Mouse (Mus musculus): ENCODE results near the gene Setd1b.

Gene Setd1b

GRCm38 (mm10) chr5:123127031-123127430, 15.0 kb upstream of the Setd1b start:
- DNase-seq (ENCODE audit: low spot score in 2 of 2): no peak

GRCm38 (mm10) chr5:123128426-123129169, 13.4 kb upstream of the Setd1b start:
- DNase-seq (ENCODE audit: low spot score in 2 of 2): no peak

DNA sequence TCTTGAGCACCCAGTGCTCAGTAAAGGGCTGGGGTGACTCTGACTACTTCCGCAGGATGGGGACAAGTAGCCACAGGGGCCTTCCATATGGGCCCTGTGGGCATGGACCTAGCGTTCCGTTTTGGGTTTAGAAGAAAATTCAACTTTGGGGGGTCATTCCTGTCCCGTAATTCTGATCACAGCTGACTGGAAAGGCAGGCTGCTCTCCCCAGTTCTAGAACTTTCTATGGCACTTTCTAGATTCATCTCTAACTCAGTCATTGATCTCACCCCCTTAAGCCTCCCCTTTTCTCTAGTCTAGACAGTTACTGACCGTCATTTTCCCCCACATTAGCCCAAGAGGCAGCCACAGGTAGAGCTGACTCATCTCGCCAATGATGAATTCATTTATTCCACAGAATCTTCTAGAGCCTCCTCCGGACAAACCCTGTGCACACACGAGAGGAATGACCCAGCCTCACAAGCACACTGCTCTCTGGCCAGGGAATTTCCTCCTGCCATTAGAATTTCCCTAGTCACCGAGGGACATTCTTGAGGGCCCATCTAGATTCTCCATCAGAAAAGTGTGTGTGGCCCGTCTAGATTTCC, 12.7 kb upstream of the Setd1b start:
- DNase-seq (ENCODE audit: low spot score in 2 of 2): no peak

DNA sequence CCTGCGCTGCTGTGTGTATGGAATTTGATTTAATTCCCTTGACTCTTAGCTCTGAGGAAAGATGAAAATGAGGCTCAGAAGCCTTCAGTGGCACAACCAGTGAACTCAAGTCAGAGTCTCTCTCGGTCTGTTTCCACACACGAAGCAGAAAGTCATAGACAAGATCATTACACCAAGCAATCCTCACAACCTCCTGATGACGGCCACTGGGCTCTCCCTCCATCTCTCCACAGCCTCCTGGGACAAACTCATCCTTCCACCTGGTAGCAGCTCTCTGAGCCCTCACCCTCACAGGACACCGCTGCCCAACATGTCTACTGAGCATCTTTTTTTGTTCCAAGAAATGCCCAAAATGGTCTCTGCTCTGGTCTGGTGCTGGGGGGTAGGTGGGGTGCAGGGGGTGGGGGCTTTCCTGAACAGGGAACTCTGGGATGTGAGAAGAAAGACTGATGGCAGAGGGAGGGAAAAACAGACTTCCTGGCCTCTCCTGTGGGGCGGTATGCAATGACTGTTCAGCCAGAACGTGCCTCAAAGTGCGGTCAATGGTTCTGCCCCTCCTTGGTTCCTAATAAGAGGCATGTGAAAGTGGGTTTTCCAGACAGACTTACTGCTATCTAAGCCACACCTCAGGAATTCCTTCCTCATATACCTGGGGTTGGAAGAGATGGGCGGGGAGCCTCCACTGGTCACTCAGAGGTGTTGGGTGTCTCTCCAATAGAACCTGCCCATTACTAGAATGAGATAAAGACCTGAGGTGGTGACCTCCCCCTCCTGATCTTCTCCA, 11.8 kb upstream of the Setd1b start:
- DNase-seq (ENCODE audit: low spot score in 2 of 2): no peak

GRCm38 (mm10) chr5:123130814-123131148, 11.2 kb upstream of the Setd1b start:
- DNase-seq (ENCODE audit: low spot score in 2 of 2): no peak

GRCm38 (mm10) chr5:123132308-123133071, 9.5 kb upstream of the Setd1b start, which contains the start of gene Rhof:
Gene Rhof, minus strand, starts transcription at chr5:123132692.
- peak; percentile 80 to 88 for DNase-seq (ENCODE audit: low spot score in 2 of 2)

- DNase-seq (ENCODE audit: low spot score in 2 of 2): peak; percentile 88 to 94
These were observed 8.8 kb upstream of the Setd1b start for GRCm38 (mm10) chr5:123133083-123133783.

DNA sequence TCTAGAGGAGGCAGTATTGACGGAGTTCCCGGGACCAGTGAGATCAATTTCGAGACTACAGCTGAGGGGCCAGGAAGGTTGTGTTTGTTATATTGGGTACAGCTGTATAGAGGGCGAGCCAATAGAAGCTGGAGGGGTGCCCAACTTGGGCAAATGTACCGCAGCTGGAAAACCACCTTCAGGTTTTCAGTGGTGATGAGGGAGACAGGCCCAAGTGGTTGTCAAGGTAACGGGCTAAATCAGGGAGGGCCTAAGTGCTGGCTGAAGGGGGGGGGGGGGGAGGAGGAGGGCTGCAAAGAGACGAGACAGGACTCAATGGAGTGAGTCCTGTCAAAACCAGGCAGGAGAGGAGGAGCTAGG, 8.2 kb upstream of the Setd1b start:
- DNase-seq (ENCODE audit: low spot score in 2 of 2): no peak

- peak in 1 of 2 experiments; percentile 71 for DNase-seq (ENCODE audit: low spot score in 2 of 2)
These were observed 7.7 kb upstream of the Setd1b start for GRCm38 (mm10) chr5:123134186-123134874.

- DNase-seq (ENCODE audit: low spot score in 2 of 2): no peak
These were observed 7.1 kb upstream of the Setd1b start for GRCm38 (mm10) chr5:123134875-123135382.

GRCm38 (mm10) chr5:123135471-123136360, 6.3 kb upstream of the Setd1b start:
- peak in 1 of 2 experiments; percentile 63 for DNase-seq (ENCODE audit: low spot score in 2 of 2)

GRCm38 (mm10) chr5:123136361-123137043, 5.5 kb upstream of the Setd1b start:
- DNase-seq (ENCODE audit: low spot score in 2 of 2): peak in 1 of 2 experiments; percentile 79

DNA sequence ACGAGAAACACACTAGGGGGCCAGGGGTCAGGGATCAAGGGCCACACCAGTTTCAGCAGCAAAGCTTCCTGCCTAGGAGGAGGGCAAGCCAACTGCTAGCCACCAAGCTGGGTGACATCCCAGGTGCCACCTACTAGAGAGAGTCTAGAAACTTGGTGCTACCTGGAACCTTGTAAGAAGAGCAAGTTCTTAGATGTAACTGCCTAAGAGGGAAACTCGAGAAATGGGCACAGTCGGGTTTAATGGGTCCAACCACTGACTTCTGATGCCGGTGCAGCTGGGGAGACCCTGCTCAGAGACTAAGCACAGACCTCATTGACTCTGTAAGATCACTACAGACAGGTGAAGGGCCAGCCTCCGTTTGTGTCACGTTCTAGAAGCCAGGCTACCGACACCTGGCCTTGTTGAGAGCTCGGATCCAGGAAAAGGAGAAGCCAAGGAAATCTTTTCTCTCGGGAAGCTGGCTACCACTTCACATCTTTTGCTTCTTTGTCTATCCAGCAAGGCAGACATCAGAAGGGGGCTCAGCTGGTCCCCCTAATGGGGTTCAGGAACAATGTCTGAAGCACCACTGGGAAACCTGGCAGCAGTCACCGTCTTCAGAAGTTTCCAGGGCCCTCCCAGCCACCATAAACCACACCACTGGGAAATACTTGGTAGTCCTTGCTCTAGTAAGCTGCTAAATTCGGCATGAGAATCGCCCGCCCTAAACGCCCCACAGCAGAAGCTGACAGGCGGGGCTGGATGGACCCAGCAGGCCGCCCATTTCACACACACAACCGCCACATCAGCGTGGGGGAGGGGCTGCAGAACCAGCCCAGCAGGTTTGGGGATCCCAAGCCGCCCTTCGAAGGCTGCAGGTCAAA, 4.7 kb upstream of the Setd1b start:
- DNase-seq (ENCODE audit: low spot score in 2 of 2): peak in 1 of 2 experiments; percentile 74

DNA sequence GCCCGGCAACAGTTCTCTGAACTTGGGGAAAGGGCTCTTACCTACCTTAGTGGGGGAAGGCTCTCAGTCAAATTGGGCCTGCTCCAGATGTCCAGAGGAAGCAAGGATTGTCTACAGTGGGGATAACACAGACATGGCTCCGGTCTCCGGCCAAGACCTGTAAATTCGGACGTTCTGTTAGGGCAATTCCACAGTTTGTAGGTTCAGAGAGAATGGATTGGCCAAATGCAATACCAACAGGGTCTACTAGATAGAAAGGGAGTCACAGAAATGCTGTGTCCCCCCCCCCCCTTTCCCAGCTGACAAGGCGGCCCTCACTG, 4.1 kb upstream of the Setd1b start:
- DNase-seq (ENCODE audit: low spot score in 2 of 2): no peak

DNA sequence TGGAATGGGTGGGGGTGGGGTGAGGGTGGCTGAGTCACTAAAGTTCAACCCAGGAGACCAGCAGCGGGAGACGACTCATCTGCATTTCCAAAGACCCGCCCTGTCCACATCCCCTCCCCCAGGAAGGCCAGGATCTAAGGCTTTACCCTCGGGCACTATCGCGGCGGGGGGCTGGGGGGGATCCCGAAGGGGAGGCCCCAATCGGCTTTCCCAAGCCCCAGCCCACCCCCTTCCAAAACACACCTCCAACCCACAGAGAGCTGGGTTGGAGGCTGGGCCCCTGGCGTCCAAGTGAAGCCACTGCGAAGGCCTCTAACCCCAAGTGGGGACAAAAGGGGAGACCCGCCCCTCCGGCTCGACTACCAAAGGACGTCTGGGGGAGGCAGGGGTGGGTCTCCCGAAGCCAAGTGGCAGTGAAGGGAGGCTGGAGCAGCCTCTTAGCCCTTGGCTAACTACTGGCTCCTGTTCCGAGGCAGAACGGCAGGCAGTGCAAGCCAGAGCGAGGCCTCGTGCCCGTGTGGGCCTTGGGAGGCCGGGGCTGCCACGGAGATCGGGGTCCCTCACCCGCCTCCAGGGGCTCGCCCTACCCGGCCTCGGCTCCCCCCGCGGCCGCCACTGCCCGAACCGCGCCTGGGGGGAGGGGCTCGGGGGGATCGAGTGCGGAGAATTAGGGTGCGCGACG, 3.6 kb upstream of the Setd1b start:
- peak in 1 of 2 experiments; percentile 57 for DNase-seq (ENCODE audit: low spot score in 2 of 2)

GRCm38 (mm10) chr5:123138953-123139721, 2.9 kb upstream of the Setd1b start:
- DNase-seq (ENCODE audit: low spot score in 2 of 2): peak in 1 of 2 experiments; percentile 76

Data from cerebellum, postnatal 4 days (tissue).